Mouse (Mus musculus) cerebellum, adult 8-10 months (tissue): ENCODE measurements around the gene Npl.
"Not testable (repeated sequence)": the region's sequence is repeated elsewhere in the genome, so short reads cannot be mapped to it uniquely, and the experiment has no call there.

Experiments used
- DNase-seq: peaks from one replicate; pipeline ENCODE4 v3.0.0; 2022

Npl gene

GRCm38 (mm10) chr1:153486767-153487499 is 62.9 kb downstream of the Npl start:
- DNase-seq = no peak

DNA sequence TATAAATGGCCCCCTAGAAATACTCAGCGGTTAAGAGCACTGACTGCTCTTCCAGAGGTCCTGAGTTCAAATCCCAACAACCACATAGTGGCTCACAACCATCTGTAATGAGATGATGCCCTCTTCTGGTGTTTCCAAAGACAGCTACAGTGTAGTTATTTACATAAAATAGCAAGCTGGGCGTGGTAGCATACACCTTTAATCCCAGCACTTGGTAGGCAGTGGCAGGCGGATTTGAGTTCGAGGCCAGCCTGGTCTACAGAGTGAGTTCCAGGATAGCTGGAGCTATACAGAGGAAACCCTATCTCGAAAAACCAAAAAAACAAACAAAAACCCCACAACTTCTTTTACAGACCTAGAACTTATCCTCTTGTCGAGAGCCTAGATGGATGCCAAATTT is 63.7 kb downstream of the Npl start:
- DNase-seq = not testable (repeated sequence)

DNA sequence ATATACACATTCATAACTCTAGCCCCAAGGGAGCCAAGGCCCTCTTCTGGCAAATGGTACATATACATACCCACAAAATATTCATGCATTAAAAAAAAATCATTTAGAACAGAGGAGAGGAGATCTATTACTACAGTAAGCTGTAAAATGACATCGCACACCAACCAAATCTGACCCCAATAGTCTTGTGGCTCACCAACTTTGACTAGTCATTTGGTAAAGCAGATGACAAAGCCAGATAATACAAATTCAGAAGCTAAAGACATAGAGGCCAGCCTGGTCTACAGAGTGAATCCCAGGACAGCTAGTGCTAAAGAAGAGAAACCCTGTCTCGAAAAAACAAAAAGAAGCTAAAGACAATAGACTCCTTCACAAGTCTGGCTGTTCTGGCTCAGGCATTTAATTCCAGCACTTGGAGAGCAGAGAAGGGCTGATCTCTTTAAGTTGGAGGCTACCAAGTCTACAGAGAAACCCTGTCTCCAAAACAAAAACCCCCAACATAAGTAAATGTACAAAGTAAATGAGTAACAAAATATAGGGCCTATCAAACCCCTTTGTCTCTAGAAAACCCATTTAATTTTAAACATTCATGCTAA is 64.5 kb downstream of the Npl start:
- DNase-seq = no peak

GRCm38 (mm10) chr1:153481025-153481412 is 68.8 kb downstream of the Npl start:
- DNase-seq = no peak

- DNase-seq = peak; percentile 36
Measured at GRCm38 (mm10) chr1:153480386-153481024, 69.3 kb downstream of the Npl start.

- peak; percentile 13 for DNase-seq
Measured at GRCm38 (mm10) chr1:153479296-153479695, 70.5 kb downstream of the Npl start.

GRCm38 (mm10) chr1:153461796-153462195 is 88.0 kb downstream of the Npl start:
- DNase-seq = no peak

- no peak for DNase-seq
Measured at GRCm38 (mm10) chr1:153456137-153456536, 93.7 kb downstream of the Npl start.

DNA sequence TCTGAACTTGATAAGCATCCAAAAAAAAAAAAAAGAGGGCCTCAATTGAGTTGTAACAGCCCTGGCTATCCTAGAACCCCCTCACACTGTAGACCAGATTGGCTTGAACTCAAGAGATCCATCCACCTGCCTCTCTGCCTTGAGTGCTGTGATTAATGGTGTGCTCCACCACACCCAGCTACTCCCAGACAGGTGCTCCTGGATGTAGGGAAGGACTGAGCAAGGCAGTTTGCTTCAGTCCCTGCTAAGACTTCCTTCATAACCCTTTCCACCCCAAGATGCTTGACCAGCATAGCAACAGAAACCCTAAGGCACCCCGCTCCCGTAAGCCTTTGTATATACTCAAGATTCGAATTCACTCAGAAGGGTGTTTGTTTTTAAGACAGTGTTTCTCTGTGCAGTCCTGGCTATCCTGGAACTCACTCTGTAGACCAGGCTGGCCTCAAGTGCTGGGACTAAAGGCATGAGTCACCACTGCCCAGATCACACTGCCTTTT is 96.7 kb downstream of the Npl start:
- no peak for DNase-seq
